Mouse (Mus musculus) embryo, embryonic 11 days (tissue): Measurements from ENCODE around the gene Vmn2r17.

Source experiments
- DNase-seq: peaks from one replicate; pipeline ENCODE4 v3.0.0-alpha.2; 2015

Vmn2r17 gene

GRCm38 (mm10) chr5:109419388-109419787, at the start of gene Vmn2r17:
Gene Vmn2r17, plus strand, starts transcription at chr5:109419688.
- no peak for DNase-seq

- DNase-seq: peak; percentile 44
These were observed 47.4 kb downstream of the Vmn2r17 start for GRCm38 (mm10) chr5:109466576-109467506.

- peak; percentile 9 for DNase-seq
These were observed 87.2 kb downstream of the Vmn2r17 start for GRCm38 (mm10) chr5:109506729-109507128.
